Mouse (Mus musculus): ENCODE data around the gene Tlr7. TPM values are rescaled to one million over a fixed set of nuclear protein-coding genes. Genes with fewer than 3 reads are reported as not detected.
A peak's percentile ranks its signal among the peaks of the same experiment; 100 is the strongest.
"Not testable (repeated sequence)": the region's sequence is repeated elsewhere in the genome, so short reads cannot be mapped to it uniquely, and the experiment has no call there.

Tlr7 gene
- polyA plus RNA-seq (2015; fragmentation: Nextera tagmentation; extraction: Ambion mirVana): 0.54 and 0.57 TPM in 2 replicates

- H3K4me3 ChIP-seq (ENCODE audit: low read length): no peak within 1 kb of the TSS
- H3K36me3 ChIP-seq (ENCODE audit: control insufficient read depth, insufficient read depth, low read length): no peaks in the 10 kb centered on the region
- WGBS: 74% methylated on average over 6 of the region's 6 CpGs
- H3K4me2 ChIP-seq (ENCODE audit: low read depth, low read length): no peak within 1 kb of the TSS
- no peak within 1 kb of the TSS for H3K9ac ChIP-seq (ENCODE audit: low read depth, low read length)
- ATAC-seq: no peak
- H3K4me1 ChIP-seq (ENCODE audit: control insufficient read depth, insufficient read depth, low read length): no peaks in the 10 kb centered on the region
- H3K27me3 ChIP-seq (replicated peaks; ENCODE audit: control insufficient read depth, insufficient read depth, low read length): 0 out of 2 replicates have a peak, but pooled peaks cover 2% of the 10 kb centered on the region
- no peaks in the 10 kb centered on the region for H3K9me3 ChIP-seq (ENCODE audit: control insufficient read depth, low read length)
- no peak within 1 kb of the TSS for H3K27ac ChIP-seq (ENCODE audit: low read length)
These were observed at the start of gene Tlr7 for GRCm38 (mm10) chrX:167330399-167330798. Tlr7 (minus strand) TSS chrX:167330558.

GRCm38 (mm10) chrX:167380073-167380472, 49.7 kb upstream of the Tlr7 start:
- H3K9ac ChIP-seq (ENCODE audit: low read depth, low read length): no peak overlapping the region
- H3K9me3 ChIP-seq (ENCODE audit: control insufficient read depth, low read length): no peaks in the 10 kb centered on the region
- WGBS: 61% methylated on average over 4 of the region's 4 CpGs
- ATAC-seq: no peak
- H3K27me3 ChIP-seq (replicated peaks; ENCODE audit: control insufficient read depth, insufficient read depth, low read length): 0 out of 2 replicates have a peak, but pooled peaks cover 4% of the 10 kb centered on the region
- no peaks in the 10 kb centered on the region for H3K4me1 ChIP-seq (ENCODE audit: control insufficient read depth, insufficient read depth, low read length)
- no peaks in the 10 kb centered on the region for H3K36me3 ChIP-seq (ENCODE audit: control insufficient read depth, insufficient read depth, low read length)
- H3K4me2 ChIP-seq (ENCODE audit: low read depth, low read length): no peak overlapping the region
- no peak overlapping the region for H3K27ac ChIP-seq (ENCODE audit: low read length)
- no peak overlapping the region for H3K4me3 ChIP-seq (ENCODE audit: low read length)

GRCm38 (mm10) chrX:167361231-167361630, 30.9 kb upstream of the Tlr7 start:
- not testable (repeated sequence) for ATAC-seq

GRCm38 (mm10) chrX:167359704-167360103, 29.3 kb upstream of the Tlr7 start:
- Histone ChIP-seq H3K36me3 (ENCODE audit: control insufficient read depth, insufficient read depth, low read length) (no peaks in the 10 kb centered on the region; the same call in 1 of the 2 replicates), H3K4me1 (ENCODE audit: control insufficient read depth, insufficient read depth, low read length) (no peaks in the 10 kb centered on the region), H3K9me3 (ENCODE audit: control insufficient read depth, low read length) (no peaks in the 10 kb centered on the region), H3K4me3 (ENCODE audit: low read length) (no peak overlapping the region), H3K9ac (ENCODE audit: low read depth, low read length) (no peak overlapping the region), H3K4me2 (ENCODE audit: low read depth, low read length) (no peak overlapping the region), H3K27ac (ENCODE audit: low read length) (no peak overlapping the region), H3K27me3 (replicated peaks; ENCODE audit: control insufficient read depth, insufficient read depth, low read length) (no peaks in the 10 kb centered on the region)
- ATAC-seq: no peak
- WGBS: 94% methylated on average over 7 of the region's 7 CpGs

More at GRCm38 (mm10) chrX:167361231-167361630, 30.9 kb upstream of the Tlr7 start:
- not testable (repeated sequence) for H3K36me3 ChIP-seq (ENCODE audit: control insufficient read depth, insufficient read depth, low read length); H3K27me3 ChIP-seq (replicated peaks; ENCODE audit: control insufficient read depth, insufficient read depth, low read length); H3K27ac ChIP-seq (ENCODE audit: low read length); H3K4me2 ChIP-seq (ENCODE audit: low read depth, low read length); H3K9ac ChIP-seq (ENCODE audit: low read depth, low read length); H3K4me1 ChIP-seq (ENCODE audit: control insufficient read depth, insufficient read depth, low read length); H3K4me3 ChIP-seq (ENCODE audit: low read length); H3K9me3 ChIP-seq (ENCODE audit: control insufficient read depth, low read length)
- WGBS: 92% methylated on average over 3 of the region's 3 CpGs

- no peak for ATAC-seq
- H3K9me3 ChIP-seq (ENCODE audit: control insufficient read depth, low read length): no peaks in the 10 kb centered on the region
- no peaks in the 10 kb centered on the region for H3K4me1 ChIP-seq (ENCODE audit: control insufficient read depth, insufficient read depth, low read length)
- no peak overlapping the region for H3K27ac ChIP-seq (ENCODE audit: low read length)
- no peak overlapping the region for H3K4me3 ChIP-seq (ENCODE audit: low read length)
- no peak overlapping the region for H3K9ac ChIP-seq (ENCODE audit: low read depth, low read length)
- WGBS: 76% methylated on average over 2 of the region's 2 CpGs
- no peak overlapping the region for H3K4me2 ChIP-seq (ENCODE audit: low read depth, low read length)
- no peaks in the 10 kb centered on the region for H3K27me3 ChIP-seq (replicated peaks; ENCODE audit: control insufficient read depth, insufficient read depth, low read length)
- no peaks in the 10 kb centered on the region; the same call in 1 of the 2 replicates for H3K36me3 ChIP-seq (ENCODE audit: control insufficient read depth, insufficient read depth, low read length)
These were observed 27.1 kb upstream of the Tlr7 start for GRCm38 (mm10) chrX:167357415-167357814.

GRCm38 (mm10) chrX:167355965-167356364, 25.6 kb upstream of the Tlr7 start:
- no peak overlapping the region for H3K27ac ChIP-seq (ENCODE audit: low read length)
- no peaks in the 10 kb centered on the region for H3K4me1 ChIP-seq (ENCODE audit: control insufficient read depth, insufficient read depth, low read length)
- no peaks in the 10 kb centered on the region for H3K9me3 ChIP-seq (ENCODE audit: control insufficient read depth, low read length)
- H3K9ac ChIP-seq (ENCODE audit: low read depth, low read length): no peak overlapping the region
- no peak overlapping the region for H3K4me3 ChIP-seq (ENCODE audit: low read length)
- H3K4me2 ChIP-seq (ENCODE audit: low read depth, low read length): no peak overlapping the region
- no peak for ATAC-seq
- H3K36me3 ChIP-seq (ENCODE audit: control insufficient read depth, insufficient read depth, low read length): no peaks in the 10 kb centered on the region; the same call in 1 of the 2 replicates
- H3K27me3 ChIP-seq (replicated peaks; ENCODE audit: control insufficient read depth, insufficient read depth, low read length): no peaks in the 10 kb centered on the region
- 80% methylated on average over 3 of the region's 3 CpGs for WGBS

GRCm38 (mm10) chrX:167353617-167354016, 23.3 kb upstream of the Tlr7 start:
- ATAC-seq: no peak
- Histone ChIP-seq H3K27ac (ENCODE audit: low read length) (no peak overlapping the region), H3K4me1 (ENCODE audit: control insufficient read depth, insufficient read depth, low read length) (no peaks in the 10 kb centered on the region), H3K27me3 (replicated peaks; ENCODE audit: control insufficient read depth, insufficient read depth, low read length) (no peaks in the 10 kb centered on the region), H3K9ac (ENCODE audit: low read depth, low read length) (no peak overlapping the region), H3K36me3 (ENCODE audit: control insufficient read depth, insufficient read depth, low read length) (no peaks in the 10 kb centered on the region), H3K9me3 (ENCODE audit: control insufficient read depth, low read length) (no peaks in the 10 kb centered on the region), H3K4me3 (ENCODE audit: low read length) (no peak overlapping the region), H3K4me2 (ENCODE audit: low read depth, low read length) (no peak overlapping the region)
- 94% methylated on average over 2 of the region's 2 CpGs for WGBS

GRCm38 (mm10) chrX:167346440-167346839, 16.1 kb upstream of the Tlr7 start:
- Histone ChIP-seq H3K36me3 (ENCODE audit: control insufficient read depth, insufficient read depth, low read length) (no peaks in the 10 kb centered on the region), H3K4me1 (ENCODE audit: control insufficient read depth, insufficient read depth, low read length) (no peaks in the 10 kb centered on the region), H3K9me3 (ENCODE audit: control insufficient read depth, low read length) (no peaks in the 10 kb centered on the region), H3K4me2 (ENCODE audit: low read depth, low read length) (no peak overlapping the region), H3K27me3 (replicated peaks; ENCODE audit: control insufficient read depth, insufficient read depth, low read length) (no peaks in the 10 kb centered on the region), H3K27ac (ENCODE audit: low read length) (no peak overlapping the region), H3K4me3 (ENCODE audit: low read length) (no peak overlapping the region), H3K9ac (ENCODE audit: low read depth, low read length) (no peak overlapping the region)
- 85% methylated on average over 1 of the region's 1 CpGs for WGBS
- ATAC-seq: no peak

GRCm38 (mm10) chrX:167344356-167344755, 14.0 kb upstream of the Tlr7 start:
- Histone ChIP-seq H3K4me2 (ENCODE audit: low read depth, low read length) (no peak overlapping the region), H3K27me3 (replicated peaks; ENCODE audit: control insufficient read depth, insufficient read depth, low read length) (no peaks in the 10 kb centered on the region)

GRCm38 (mm10) chrX:167341811-167342210, 11.5 kb upstream of the Tlr7 start:
- Histone ChIP-seq H3K27ac (ENCODE audit: low read length) (no peak overlapping the region), H3K4me2 (ENCODE audit: low read depth, low read length) (no peak overlapping the region), H3K4me3 (ENCODE audit: low read length) (no peak overlapping the region), H3K36me3 (ENCODE audit: control insufficient read depth, insufficient read depth, low read length) (no peaks in the 10 kb centered on the region), H3K4me1 (ENCODE audit: control insufficient read depth, insufficient read depth, low read length) (no peaks in the 10 kb centered on the region), H3K9me3 (ENCODE audit: control insufficient read depth, low read length) (no peaks in the 10 kb centered on the region), H3K27me3 (replicated peaks; ENCODE audit: control insufficient read depth, insufficient read depth, low read length) (no peaks in the 10 kb centered on the region), H3K9ac (ENCODE audit: low read depth, low read length) (no peak overlapping the region)
- ATAC-seq: no peak
- 75% methylated on average over 3 of the region's 3 CpGs for WGBS

More at GRCm38 (mm10) chrX:167344356-167344755, 14.0 kb upstream of the Tlr7 start:
- peak; percentile 31; the same call in 1 of the 2 replicates for ATAC-seq
- whole genome bisulfite sequencing: 70% methylated on average over 1 of the region's 1 CpGs
- Histone ChIP-seq H3K36me3 (ENCODE audit: control insufficient read depth, insufficient read depth, low read length) (no peaks in the 10 kb centered on the region), H3K4me3 (ENCODE audit: low read length) (no peak overlapping the region), H3K9ac (ENCODE audit: low read depth, low read length) (no peak overlapping the region), H3K27ac (ENCODE audit: low read length) (no peak overlapping the region), H3K4me1 (ENCODE audit: control insufficient read depth, insufficient read depth, low read length) (no peaks in the 10 kb centered on the region), H3K9me3 (ENCODE audit: control insufficient read depth, low read length) (no peaks in the 10 kb centered on the region)

All from intestine, embryonic 16.5 days (tissue).